Mouse (Mus musculus) retina, embryonic 14.5 days (tissue): Measurements from ENCODE around the gene Zc3h14.
A peak's percentile ranks its signal among the peaks of the same experiment; 100 is the strongest.

Experiments
- DNase-seq: peaks from one replicate; pipeline ENCODE4 v3.0.0-alpha.2; 2015; ENCODE audit warnings: low spot score

Gene Zc3h14

DNA sequence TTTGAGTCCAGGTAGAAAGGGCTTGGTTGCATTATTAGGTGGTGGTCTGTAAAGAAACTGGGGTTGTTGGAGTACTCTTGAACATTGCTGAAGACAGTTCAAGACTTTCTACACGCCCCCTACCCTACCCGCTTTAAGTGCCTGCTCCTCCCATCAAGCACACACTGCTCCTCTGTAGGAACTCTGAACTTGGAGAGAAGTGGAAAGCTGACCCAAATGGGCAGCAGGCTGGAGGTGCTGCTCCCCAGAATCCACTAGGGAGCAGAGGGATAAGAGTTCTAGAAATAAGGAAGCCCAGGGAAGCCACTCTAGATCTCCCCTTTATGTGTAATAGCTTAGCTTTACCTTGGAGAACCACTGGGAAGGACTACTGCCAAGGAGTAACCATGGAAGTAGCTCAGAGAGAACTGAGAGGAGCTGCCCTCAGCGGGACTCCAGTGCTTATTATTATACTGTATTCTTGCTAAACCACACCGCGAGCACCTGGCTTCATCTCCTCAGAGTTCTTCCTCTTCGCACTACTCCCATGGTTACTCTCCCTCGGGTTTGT is 8.9 kb upstream of the Zc3h14 start:
- peak; percentile 61 for DNase-seq

DNA sequence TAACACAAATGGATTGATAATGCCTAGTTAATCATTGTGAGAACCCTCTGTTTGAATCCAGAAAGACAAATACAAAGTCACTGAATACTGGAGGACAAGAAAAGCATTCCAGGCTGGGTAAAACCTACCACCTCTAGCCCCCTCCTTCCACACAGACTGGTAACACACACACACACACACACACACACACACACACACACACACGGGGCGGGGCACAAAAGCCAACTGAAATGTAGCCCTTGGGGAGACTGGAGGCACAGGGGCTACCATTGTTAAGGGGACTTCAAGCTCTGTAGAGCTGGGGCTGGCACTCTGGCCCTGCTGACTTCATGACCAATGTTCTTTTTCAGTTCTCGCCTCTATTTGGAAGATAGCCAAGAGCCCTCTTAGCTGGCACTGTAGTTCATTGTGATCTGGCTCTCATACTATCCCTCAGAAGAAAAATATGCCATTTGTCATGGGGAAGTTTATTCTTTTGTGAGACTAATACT is 5.7 kb upstream of the Zc3h14 start:
- DNase-seq = no peak

DNA sequence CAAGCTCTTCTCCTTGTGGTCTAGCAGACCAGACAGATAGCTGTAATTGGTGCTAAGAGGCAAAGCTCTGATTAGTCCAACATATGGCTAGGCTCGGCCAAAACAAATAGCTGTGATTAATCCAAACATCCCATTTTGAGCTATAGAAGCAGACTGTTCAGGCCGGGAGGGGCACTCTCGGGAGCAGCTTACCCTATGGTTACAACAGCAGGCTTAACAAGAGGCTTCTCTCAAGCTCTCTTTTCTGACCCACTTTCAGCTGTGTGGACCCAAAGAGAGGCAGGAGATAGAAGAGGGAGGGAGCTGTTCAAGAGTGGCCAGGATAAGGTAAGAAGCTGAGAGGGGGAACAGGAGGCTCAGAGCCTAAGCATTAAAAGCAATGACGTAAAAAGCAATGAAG is 1.1 kb upstream of the Zc3h14 start:
- DNase-seq = peak; percentile 59

DNA sequence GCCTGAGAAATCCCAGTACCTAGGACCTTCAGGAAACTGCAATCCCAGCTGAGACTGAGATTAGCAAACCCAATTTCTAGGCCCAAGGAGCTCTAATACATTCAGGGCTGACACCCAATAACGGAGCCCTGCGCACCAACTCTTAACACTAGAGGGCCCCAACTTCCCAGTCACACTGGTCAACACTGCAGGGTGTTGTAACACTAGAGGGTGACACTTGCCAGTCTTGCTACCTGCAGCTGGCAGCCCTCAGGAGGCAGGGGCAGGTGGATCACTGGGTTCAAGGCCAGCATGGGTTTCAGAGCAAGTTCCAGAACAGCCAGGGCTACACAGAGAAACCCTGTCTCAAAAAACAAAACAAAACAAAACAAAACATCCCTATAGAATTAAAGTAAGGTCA is 633 bp upstream of the Zc3h14 start:
- peak; percentile 66 for DNase-seq

DNA sequence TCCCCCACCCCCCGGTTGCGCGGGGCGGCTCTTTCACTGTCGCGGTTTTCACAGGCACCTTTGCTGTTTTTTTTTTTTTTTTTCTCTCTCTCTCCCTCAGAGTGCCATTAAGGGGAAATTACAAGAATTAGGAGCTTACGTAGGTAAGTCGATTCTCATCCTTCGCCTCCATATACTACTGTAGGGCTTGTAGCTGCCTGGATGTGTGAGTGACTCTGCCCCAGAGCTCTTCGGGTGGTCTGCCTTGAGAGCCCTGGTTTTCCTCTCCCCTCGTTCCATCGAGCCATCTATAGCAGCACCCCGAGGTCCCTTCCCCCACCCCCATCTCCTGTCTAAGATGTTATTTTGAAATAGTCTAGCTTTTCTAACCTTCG is 603 bp downstream of the Zc3h14 start:
- peak; percentile 39 for DNase-seq

DNA sequence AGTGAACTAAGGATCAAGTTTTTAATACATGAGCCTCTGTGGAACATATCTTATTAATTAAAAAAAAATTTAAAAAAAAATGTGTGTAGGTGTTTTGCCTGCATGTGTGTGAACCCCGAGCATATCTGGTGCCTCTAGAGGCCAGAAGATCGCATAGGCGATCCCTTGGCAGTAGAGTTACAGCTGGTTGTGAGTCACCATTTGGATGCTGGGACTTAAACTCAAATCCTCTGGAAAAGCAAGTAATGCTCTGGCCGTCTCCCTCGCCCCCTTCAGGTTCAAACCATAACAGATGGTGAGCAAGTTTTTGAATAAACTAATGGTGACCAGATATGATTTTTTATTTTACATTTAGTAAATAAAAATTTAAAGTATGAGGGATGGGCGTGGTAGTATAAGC is 10.9 kb downstream of the Zc3h14 start:
- DNase-seq = no peak

DNA sequence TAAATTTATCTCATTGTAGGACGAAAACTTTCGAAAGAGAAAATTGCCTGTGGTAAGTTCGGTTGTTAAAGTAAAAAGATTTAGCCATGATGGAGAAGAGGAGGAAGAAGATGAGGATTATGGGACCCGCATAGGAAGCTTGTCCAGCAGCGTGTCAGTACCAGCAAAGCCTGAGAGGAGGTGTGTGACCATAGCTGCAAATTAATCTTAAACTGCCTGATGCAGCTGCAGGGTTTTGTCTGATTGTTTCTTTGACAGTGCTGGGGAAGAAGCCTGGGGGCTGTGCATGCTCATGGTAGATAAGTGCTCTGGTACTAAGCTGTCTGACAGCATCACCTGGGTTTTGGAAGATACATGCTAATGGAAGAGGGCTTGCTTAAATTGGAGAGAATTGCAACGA is 12.9 kb downstream of the Zc3h14 start:
- DNase-seq = no peak

DNA sequence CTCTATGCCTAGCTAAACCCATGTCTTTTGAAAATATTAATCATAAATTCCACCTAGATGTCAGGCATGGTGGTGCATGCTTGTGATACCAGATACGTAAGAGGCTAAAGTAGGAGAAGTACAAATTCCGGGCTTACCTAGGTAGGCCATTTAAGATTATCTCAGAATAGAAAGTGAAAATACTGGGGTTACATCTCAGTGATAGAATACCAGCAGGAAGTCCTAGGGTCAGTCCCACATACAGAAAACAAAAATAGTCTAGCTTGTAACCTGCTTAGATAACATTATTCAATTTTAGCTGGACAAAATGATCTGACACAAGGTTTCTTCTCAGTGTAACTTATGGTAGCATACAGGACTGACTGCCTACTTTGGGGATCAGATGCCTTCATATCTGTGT is 19.5 kb downstream of the Zc3h14 start:
- DNase-seq = no peak

DNA sequence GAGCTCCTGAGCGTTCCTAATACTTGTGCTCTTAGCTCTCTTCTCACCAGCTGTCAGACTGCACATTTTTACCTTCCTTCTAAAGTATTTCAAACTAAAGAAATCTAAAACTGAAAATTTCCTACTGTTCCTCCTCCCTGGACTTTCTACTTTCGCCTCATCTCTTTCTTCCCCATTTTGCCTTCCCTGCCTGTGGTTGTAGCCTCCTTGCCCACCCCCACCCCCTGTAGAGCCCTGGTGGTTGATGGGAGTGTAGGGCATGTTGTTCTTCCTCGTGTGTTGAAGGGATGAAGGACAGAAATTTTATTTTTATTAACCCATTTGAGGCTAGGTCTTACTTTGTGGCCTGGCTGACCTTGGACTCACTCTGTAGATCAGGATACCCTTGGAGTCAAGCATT is 30.7 kb downstream of the Zc3h14 start:
- no peak for DNase-seq

DNA sequence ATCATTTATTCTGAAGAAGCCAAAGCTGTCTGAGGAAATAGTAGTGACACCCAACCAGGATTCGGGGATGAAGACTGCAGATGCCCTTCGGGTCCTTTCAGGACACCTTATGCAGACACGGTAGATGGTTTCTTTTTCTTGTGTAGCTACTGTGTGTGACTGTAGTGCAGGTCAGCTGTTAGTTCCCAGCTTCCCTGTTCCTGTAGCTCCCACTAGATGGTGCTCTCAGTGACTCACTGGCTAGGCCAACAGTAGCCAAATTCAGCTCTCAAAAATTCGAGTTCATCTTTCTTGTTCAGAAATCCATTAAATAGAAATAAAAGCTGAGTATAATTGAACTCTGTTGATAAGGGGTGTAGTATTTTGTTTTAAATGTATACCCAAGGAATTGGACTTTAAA is 32.4 kb downstream of the Zc3h14 start:
- peak; percentile 56 for DNase-seq

DNA sequence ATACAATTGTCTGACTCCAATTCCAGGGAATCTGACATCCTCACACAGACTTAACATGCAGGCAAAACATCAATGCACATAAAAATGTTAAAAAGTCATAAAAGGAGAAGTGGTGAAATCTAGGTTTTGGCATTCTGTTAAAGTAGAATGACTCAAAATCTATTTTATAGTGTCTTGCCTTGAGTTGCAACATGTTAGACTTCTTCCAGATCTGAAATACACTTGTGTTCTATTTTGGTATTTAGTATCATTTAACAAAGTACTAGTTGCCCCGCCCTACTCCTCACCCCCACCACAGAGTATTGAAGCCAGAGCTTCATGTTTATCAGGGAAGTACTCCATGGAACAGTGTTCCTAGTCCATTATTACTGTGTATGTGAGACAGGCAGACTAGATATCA is 37.5 kb downstream of the Zc3h14 start:
- DNase-seq = no peak

DNA sequence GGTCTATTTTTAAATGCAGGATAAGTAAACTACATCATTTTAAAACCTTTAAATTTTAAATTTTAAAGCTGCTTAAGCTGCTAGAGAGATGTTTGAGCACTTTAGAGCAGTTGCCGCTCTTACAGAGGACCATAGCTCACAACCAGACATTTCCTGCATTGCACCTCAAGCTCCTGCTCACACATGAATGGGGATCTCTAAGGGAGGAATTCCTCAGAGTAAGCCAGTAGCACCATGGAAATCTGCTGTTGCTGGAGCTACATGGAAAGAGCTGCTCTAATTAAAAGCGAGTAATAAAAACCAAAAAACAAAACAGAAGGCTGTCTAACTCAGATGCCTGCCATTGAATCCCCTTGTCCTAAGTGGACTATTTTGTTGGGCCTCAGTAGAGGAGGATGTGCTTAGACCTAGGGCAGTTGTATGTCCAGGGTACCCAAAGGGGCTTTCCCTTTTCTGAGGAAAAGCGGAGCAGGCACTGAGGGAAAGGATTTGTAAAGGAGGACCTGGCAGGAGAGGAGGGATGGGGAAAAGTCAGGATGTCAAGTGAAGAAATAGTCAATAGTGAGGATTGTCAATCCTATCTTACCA is 49.1 kb downstream of the Zc3h14 start:
- DNase-seq = no peak

DNA sequence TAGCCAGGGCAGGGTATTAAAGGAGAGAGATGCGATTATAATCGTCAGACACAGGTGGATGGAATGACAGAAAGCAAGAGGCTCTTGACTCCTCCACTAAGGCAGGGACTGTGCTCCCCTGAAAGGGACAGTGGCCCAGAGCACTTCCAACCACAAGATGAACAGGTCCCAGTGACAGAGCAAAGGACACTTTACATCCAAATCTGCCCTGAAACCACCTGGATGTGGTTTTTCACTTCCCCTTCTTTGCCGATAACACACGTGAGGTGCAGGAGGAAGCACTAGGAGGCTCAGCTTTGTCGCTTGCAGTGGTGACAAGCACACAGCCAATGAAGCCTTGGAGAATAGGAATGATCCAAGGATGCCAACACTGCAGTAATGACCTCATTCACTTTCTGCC is 53.6 kb downstream of the Zc3h14 start:
- no peak for DNase-seq

DNA sequence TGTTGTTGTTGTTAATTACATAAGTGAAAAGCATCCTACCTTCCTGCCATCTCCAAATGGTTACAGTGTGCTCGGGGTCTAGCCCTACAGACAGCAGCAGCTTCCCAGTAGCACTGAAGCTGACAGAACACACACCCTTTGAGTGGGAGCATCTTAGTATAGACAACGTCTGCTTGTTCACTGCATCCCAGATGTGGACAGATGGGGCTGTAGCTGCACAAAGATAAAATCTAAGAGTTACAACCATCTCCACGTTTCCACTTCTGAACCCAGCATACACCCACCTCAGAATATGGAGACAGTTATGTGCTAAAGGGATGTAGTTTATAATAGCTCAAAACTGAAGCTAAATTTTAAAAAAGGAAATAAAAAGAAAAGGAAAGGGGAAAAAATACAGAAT is 55.5 kb downstream of the Zc3h14 start:
- DNase-seq = no peak

DNA sequence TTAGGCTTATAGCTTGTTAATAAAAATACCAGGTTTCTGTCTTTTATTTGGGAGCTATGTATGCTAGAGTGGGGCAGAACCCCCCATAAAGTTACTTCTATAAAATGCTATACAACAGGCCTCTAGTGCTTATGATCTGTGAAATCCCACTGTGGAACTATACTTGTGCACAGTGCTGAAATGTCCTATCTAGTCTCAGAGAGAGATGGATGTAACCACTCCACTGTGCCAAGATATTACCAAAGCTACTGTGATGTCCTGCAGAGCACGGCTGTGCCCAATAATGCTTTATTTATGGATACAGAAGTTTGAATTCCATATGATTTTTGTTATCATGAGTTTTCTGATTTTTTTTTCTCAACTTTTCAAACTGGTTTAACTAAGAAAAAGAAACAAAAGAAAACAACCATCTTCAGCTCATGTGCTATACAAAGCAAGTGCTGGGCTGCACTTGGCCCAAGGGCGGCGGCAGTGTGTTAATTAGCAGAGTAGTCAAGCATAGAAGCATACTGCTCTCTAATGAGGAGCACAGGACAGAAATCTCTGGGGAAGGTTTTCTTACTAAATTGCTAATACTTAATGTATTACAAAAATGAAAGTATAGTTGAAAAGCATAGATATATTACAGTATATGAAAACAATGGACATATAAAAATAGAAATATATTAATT is 57.4 kb downstream of the Zc3h14 start:
- no peak for DNase-seq

DNA sequence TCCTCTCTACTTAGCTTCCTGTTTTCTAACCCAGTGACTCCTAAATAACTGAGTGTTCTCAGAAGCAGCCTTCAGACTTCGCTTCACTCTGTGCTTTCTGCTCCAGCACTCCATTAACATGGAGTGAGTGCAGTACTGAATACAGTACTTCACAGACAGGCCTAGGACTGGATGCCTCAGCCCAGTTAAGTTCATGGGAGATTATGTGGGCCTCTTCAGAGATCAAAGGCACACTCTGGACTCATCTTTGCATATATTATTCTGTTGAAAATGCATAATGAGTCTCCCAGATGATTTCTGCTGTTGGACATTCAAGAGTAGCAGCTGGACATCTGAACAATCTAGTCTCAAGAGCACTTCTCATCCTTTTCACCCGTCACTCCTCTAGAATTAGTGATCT is 74.0 kb downstream of the Zc3h14 start:
- DNase-seq = no peak

DNA sequence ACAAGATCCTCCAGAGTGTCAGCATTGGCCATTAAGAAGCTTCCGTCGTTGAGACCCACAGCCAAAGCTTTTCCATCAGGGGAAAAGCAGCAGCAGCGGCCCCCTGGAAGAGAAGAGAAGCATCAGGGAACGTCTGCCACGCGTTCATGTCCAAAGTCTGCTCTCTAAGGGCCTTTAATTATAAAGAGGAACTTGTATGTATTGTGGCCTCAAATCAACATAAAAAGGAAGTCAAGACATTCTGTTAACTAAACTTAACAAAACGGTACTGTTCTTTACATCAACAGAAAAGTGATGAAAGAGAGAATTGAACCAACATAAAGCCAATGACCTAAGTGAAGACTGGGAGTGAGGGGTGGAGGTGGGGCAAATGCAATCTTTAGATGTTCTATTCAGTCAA is 84.4 kb downstream of the Zc3h14 start:
- no peak for DNase-seq

DNA sequence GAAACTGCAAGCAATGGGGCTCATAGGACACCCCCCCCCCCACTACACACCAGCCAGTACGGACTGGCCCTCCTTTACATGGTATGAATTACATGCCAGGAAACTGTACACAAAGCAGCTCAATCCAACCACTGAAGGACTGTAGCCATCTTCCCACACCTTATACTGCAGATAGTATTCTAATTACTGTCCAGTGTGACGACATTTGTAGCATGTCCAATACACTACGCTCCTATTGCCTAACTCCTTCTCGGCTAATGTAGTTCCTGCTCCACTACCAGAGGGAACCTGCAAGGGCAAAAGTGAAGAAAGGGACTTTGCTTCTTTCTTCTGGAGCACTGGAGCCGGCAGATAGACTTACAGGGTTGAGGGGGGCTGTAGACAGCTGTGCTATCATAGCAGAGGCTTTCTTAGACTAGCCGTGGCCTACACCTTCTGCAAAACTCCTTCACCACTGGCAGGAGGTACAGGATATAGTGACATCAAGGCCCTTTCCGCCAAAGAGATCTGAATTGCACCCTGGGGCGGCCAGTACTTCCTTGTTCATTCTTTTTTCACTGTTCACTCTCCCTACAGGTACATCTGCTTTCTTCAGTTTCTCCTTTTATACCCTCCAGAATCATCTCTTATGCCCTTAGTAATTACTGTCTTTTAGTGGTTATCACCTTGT is 86.3 kb downstream of the Zc3h14 start:
- DNase-seq = no peak

DNA sequence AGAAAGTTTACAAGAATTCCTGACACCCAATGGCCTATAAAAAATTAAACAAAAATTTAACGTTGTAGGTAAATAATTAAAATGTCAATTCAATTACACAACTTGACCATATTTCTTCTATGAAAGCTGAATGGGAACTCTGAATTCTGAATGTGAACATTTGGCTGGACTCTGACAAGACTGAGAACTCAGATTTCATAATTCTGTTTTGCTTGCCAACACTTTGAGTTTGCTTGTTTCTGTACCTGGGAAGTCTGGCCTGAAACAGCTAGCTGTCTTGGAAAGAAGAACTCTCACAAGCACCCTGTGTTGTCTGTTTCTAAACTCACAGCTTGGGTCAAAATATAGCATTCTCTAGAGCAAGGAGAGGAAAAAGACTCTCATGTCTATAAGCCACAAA is 87.1 kb downstream of the Zc3h14 start:
- DNase-seq = no peak

DNA sequence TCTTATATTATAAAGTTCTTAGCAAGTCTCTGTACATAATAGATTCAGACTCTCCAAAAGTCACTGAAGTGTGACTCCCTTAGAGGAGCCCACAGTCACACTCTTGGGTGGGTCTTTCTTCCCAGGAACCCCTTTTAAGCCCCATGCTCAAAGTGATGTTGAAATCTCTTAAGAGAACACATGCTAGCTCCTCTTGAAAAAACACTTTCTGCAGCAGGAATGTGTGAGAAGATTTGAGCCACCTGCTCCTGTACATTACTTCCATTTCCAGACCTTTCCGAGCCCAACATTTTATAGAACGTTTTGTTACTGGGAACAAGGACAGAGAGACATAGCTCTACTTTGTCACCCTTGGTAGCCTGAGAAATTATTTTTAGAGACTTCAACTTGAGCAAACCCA is 88.1 kb downstream of the Zc3h14 start:
- no peak for DNase-seq

DNA sequence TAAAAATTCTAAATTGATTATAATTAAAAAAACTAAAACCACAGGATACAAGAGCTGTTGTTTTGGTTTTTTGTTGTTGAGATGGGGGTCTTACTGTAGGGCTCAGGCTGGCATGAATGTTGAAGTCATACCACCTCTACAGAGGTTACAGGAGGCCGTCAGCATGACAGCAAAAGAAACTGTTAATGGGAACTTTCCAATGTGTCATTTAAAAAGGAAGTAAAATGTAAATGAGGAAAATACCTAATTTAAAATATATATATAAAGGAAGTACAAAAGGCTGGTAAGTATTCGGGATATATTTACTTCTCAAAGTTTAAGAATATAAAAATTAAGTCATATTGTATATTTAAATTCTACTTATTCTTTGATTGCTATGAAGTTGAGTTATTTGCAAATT is 88.7 kb downstream of the Zc3h14 start:
- no peak for DNase-seq
